Mouse (Mus musculus): ENCODE results near the gene Sh3gl2. TPM values are rescaled to one million over a fixed set of nuclear protein-coding genes. Genes with fewer than 3 reads are reported as not detected.
A peak's percentile ranks its signal among the peaks of the same experiment; 100 is the strongest.

The Sh3gl2 gene
- polyA plus RNA-seq, 1 experiment: 46.7 TPM

GRCm38 (mm10) chr4:85374801-85375200 is 169.9 kb downstream of the Sh3gl2 start:
- TF ChIP-seq CTCF (IDR thresholded peaks at IDR 0.05; ENCODE audit: borderline replicate concordance, extremely low read depth, insufficient read depth, insufficient read length) (no peak), POLR2A (IDR thresholded peaks at IDR 0.05; ENCODE audit: borderline replicate concordance, extremely low read depth, insufficient read depth, insufficient read length, poor library complexity, severe bottlenecking) (no peak)
- no peak for DNase-seq (ENCODE audit: low read depth)

DNA sequence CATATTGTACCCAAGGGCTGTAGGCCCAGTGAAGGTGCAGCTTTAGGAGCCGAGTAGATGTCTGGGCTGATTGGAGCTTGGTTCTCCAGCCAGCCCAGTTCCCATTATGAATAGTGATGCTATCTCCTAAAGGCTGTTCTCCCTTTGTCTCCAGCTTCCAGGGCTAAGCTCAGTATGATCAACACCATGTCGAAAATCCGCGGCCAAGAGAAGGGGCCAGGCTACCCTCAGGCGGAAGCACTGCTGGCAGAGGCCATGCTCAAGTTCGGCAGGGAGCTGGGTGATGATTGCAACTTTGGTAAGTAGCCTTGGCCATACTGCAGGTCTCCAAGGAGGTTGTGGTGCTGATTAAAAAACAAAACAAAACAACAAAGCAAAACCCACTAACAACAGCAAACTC is 171.3 kb downstream of the Sh3gl2 start:
- TF ChIP-seq CTCF (IDR thresholded peaks at IDR 0.05; ENCODE audit: borderline replicate concordance, extremely low read depth, insufficient read depth, insufficient read length): no peak
- TF ChIP-seq POLR2A (IDR thresholded peaks at IDR 0.05; ENCODE audit: borderline replicate concordance, extremely low read depth, insufficient read depth, insufficient read length, poor library complexity, severe bottlenecking): no peak
- DNase-seq (ENCODE audit: low read depth): peak; percentile 12

GRCm38 (mm10) chr4:85376610-85377009 is 171.7 kb downstream of the Sh3gl2 start:
- TF ChIP-seq CTCF (IDR thresholded peaks at IDR 0.05; ENCODE audit: borderline replicate concordance, extremely low read depth, insufficient read depth, insufficient read length) (no peak), POLR2A (IDR thresholded peaks at IDR 0.05; ENCODE audit: borderline replicate concordance, extremely low read depth, insufficient read depth, insufficient read length, poor library complexity, severe bottlenecking) (no peak)
- DNase-seq (ENCODE audit: low read depth): peak; percentile 58

DNA sequence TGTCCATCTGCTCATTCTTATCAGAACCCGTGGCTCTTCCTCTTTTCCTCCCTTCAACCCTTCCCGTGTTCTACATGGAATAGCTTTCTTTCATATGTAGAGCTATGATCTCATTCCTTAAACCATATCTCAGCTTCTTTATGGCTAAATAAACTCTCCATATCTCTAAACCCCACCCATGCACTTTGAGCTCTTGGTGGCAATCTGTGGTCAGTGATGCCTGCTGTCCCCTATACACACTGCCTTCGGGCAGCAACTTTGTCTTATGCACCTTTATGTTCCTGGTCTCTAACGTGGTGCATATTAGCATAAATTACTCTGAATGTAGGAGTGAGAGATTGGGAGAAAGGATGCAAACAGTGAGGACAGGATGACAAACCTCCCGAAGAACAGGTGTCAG is 180.3 kb downstream of the Sh3gl2 start:
- DNase-seq (ENCODE audit: low read depth): no peak
- TF ChIP-seq CTCF (IDR thresholded peaks at IDR 0.05; ENCODE audit: borderline replicate concordance, extremely low read depth, insufficient read depth, insufficient read length) (no peak), POLR2A (IDR thresholded peaks at IDR 0.05; ENCODE audit: borderline replicate concordance, extremely low read depth, insufficient read depth, insufficient read length, poor library complexity, severe bottlenecking) (no peak)

- TF ChIP-seq CTCF (IDR thresholded peaks at IDR 0.05; ENCODE audit: borderline replicate concordance, extremely low read depth, insufficient read depth, insufficient read length) (no peak), POLR2A (IDR thresholded peaks at IDR 0.05; ENCODE audit: borderline replicate concordance, extremely low read depth, insufficient read depth, insufficient read length, poor library complexity, severe bottlenecking) (no peak)
- DNase-seq (ENCODE audit: low read depth): no peak
Measured at GRCm38 (mm10) chr4:85387676-85388075, 182.8 kb downstream of the Sh3gl2 start.

- no peak for TF ChIP-seq POLR2A (IDR thresholded peaks at IDR 0.05; ENCODE audit: borderline replicate concordance, extremely low read depth, insufficient read depth, insufficient read length, poor library complexity, severe bottlenecking)
- TF ChIP-seq CTCF (IDR thresholded peaks at IDR 0.05; ENCODE audit: borderline replicate concordance, extremely low read depth, insufficient read depth, insufficient read length): peak; percentile 24; the same call in 1 of the 2 replicates
- peak; percentile 57 for DNase-seq (ENCODE audit: low read depth)
Measured at GRCm38 (mm10) chr4:85391795-85392194, 186.9 kb downstream of the Sh3gl2 start.

DNA sequence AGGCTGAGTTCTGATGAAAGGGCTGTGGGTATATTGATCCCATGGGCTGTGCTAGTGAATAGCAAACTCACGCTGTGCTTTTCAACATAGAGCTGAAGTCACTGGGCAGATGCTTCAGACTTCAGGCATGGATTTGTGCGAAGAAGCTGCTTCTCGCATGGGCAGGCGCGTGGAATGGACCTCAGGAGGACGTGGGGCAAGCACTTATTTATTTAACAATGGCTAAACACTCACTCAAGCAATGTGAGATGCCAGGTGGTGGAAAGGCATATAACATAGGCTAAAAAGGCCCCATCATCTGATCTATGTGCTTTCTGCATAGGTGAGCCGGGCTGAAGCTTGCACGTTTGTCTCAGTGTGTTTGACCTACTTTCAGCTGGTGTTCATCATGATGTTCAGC is 193.8 kb downstream of the Sh3gl2 start:
- TF ChIP-seq CTCF (IDR thresholded peaks at IDR 0.05; ENCODE audit: borderline replicate concordance, extremely low read depth, insufficient read depth, insufficient read length) (no peak), POLR2A (IDR thresholded peaks at IDR 0.05; ENCODE audit: borderline replicate concordance, extremely low read depth, insufficient read depth, insufficient read length, poor library complexity, severe bottlenecking) (no peak)

DNA sequence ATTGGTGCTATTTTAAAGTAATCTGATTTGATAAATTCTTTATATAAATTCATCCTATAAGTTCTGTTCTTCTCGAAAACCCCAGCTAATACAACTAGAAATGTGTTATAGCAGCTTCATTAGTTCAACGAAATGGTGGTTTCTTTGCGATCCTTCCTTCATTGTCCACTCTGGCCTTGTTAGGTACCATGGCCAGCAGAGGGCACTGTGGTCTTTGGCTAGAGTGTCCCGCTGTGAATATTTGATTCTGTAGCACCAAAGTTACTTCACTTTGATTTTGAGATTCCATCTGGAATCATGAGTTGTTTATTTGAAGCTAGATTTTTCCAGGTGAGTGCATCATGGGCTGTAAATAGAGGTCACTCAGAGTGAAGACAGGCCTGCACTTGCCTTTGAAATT is 197.9 kb downstream of the Sh3gl2 start:
- TF ChIP-seq POLR2A (IDR thresholded peaks at IDR 0.05; ENCODE audit: borderline replicate concordance, extremely low read depth, insufficient read depth, insufficient read length, poor library complexity, severe bottlenecking): no peak
- peak; percentile 76; the same call in 1 of the 2 replicates for TF ChIP-seq CTCF (IDR thresholded peaks at IDR 0.05; ENCODE audit: borderline replicate concordance, extremely low read depth, insufficient read depth, insufficient read length)
- peak; percentile 81 for DNase-seq (ENCODE audit: low read depth)

More for the DNA sequence above, 193.8 kb downstream of the Sh3gl2 start:
- peak; percentile 20 for DNase-seq (ENCODE audit: low read depth)

- TF ChIP-seq CTCF (IDR thresholded peaks at IDR 0.05; ENCODE audit: borderline replicate concordance, extremely low read depth, insufficient read depth, insufficient read length) (peak; percentile 83), POLR2A (IDR thresholded peaks at IDR 0.05; ENCODE audit: borderline replicate concordance, extremely low read depth, insufficient read depth, insufficient read length, poor library complexity, severe bottlenecking) (no peak)
- DNase-seq (ENCODE audit: low read depth): peak; percentile 80
Measured at GRCm38 (mm10) chr4:85404424-85405194, 199.7 kb downstream of the Sh3gl2 start.

- no peak for TF ChIP-seq CTCF (IDR thresholded peaks at IDR 0.05; ENCODE audit: borderline replicate concordance, extremely low read depth, insufficient read depth, insufficient read length)
- TF ChIP-seq POLR2A (IDR thresholded peaks at IDR 0.05; ENCODE audit: borderline replicate concordance, extremely low read depth, insufficient read depth, insufficient read length, poor library complexity, severe bottlenecking): no peak
Measured at GRCm38 (mm10) chr4:85405276-85405675, 200.3 kb downstream of the Sh3gl2 start.

GRCm38 (mm10) chr4:85416466-85416865 is 211.5 kb downstream of the Sh3gl2 start:
- TF ChIP-seq CTCF (IDR thresholded peaks at IDR 0.05; ENCODE audit: borderline replicate concordance, extremely low read depth, insufficient read depth, insufficient read length): no peak
- no peak for TF ChIP-seq POLR2A (IDR thresholded peaks at IDR 0.05; ENCODE audit: borderline replicate concordance, extremely low read depth, insufficient read depth, insufficient read length, poor library complexity, severe bottlenecking)
- no peak for DNase-seq (ENCODE audit: low read depth)

More at GRCm38 (mm10) chr4:85405276-85405675, 200.3 kb downstream of the Sh3gl2 start:
- peak; percentile 42 for DNase-seq (ENCODE audit: low read depth)

GRCm38 (mm10) chr4:85420429-85420828 is 215.5 kb downstream of the Sh3gl2 start:
- DNase-seq (ENCODE audit: low read depth): no peak
- TF ChIP-seq CTCF (IDR thresholded peaks at IDR 0.05; ENCODE audit: borderline replicate concordance, extremely low read depth, insufficient read depth, insufficient read length) (no peak), POLR2A (IDR thresholded peaks at IDR 0.05; ENCODE audit: borderline replicate concordance, extremely low read depth, insufficient read depth, insufficient read length, poor library complexity, severe bottlenecking) (no peak)
